Mouse (Mus musculus): ENCODE results near the gene Prr14.
A peak's percentile ranks its signal among the peaks of the same experiment; 100 is the strongest.
"Not testable (repeated sequence)": the region's sequence is repeated elsewhere in the genome, so short reads cannot be mapped to it uniquely, and the experiment has no call there.

The Prr14 gene

GRCm38 (mm10) chr7:127459311-127459710 lies at the start of gene Prr14:
TSS of gene Prr14 (plus strand) at chr7:127459611.
- not testable (repeated sequence) for DNase-seq

DNA sequence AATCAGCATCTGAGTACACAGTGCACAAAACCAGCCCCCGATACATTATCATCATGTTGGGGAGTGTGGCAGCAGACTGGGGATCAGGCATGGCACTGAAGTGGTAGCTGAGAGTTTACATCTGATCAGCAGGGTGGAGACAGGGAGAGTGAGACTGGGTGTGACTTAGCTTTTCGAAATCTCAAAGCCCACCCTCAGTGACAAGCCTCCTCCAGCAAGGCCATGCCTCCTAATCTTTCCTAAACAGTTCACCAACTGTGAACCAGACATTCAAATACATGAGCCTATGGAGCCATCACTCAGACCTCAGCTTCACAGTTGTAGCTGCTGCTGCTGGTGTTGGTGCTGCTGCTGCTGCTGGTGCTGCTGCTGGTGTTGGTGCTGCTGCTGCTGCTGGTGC lies 48.0 kb upstream of the Prr14 start:
- DNase-seq = no peak

- DNase-seq = peak; percentile 90 to 93
Observed at GRCm38 (mm10) chr7:127421388-127422191, 37.8 kb upstream of the Prr14 start, which contains the start of gene Zfp688. TSS of gene Zfp688 (minus strand) at chr7:127422068.

GRCm38 (mm10) chr7:127422247-127422646 lies 37.2 kb upstream of the Prr14 start:
- DNase-seq = no peak

DNA sequence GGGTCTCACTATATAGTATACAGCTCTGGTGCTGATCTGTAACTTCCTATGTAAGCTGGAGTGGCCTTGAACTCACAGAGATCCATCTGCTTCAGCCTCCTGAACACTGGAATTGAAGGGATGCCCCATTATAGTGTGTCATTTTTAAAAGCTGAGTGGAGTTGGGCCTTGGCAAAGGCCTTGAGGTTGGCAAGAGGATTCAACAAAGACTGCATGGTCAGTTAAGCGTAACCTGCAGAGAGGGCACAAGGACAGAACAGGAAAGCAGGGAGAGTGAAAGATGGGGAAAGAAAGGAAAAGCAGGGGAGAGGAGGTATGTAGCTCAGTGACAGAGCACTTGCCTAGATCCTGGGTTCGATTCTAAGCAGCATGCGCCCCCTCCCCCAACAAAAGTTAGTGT lies 34.1 kb upstream of the Prr14 start:
- no peak for DNase-seq

GRCm38 (mm10) chr7:127425911-127426310 lies 33.5 kb upstream of the Prr14 start:
- no peak for DNase-seq

DNA sequence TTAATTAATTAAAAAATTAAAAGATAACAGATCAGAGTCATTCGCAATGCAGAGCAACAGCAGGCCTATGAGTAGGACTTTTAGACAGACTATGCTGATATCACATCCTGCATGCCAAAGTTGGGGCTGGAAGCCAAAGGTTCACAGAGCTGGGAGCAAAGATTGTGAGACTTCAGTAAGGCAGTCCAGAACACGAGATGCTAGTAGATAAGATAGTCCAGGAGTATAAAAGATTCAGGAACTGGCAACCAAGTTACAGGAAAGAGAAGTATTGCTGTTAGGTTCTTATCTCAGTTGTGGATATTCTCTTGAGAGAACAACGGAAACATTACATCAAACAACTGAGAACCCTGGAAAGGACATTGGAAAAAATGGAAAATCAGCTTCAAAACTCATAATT lies 33.1 kb upstream of the Prr14 start:
- no peak for DNase-seq

GRCm38 (mm10) chr7:127435206-127435605 lies 24.2 kb upstream of the Prr14 start:
- no peak for DNase-seq

- DNase-seq = no peak
Observed at GRCm38 (mm10) chr7:127437724-127438123, 21.7 kb upstream of the Prr14 start.

- no peak for DNase-seq
Observed at GRCm38 (mm10) chr7:127443976-127444375, 15.4 kb upstream of the Prr14 start.

GRCm38 (mm10) chr7:127448521-127449300 lies 10.7 kb upstream of the Prr14 start, which contains the start of gene Zfp689:
TSS of gene Zfp689 (minus strand) at chr7:127449158.
- peak; percentile 78 to 93 for DNase-seq

DNA sequence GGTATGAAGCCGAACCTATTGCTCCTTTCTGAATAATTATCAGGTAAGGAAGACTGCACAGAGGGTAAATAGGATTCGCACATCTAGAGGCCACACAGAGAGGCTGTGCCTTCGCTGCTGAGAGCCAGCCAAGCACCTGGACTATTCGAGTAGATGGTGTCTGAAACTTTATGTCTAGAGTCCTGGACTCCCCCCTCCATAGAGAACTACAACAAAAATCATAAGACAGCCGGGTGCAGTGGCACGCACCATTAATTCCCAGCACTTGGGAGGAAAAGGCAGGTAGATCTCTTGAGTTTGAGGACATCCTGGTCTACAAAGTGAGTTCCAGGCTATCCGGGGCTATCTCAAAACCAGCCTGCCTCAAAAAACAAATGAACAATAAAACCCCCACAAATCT lies 9.4 kb upstream of the Prr14 start:
- DNase-seq = no peak

- no peak for DNase-seq
Observed at GRCm38 (mm10) chr7:127453056-127453455, 6.4 kb upstream of the Prr14 start.

GRCm38 (mm10) chr7:127454905-127455304 lies 4.5 kb upstream of the Prr14 start:
- no peak for DNase-seq

- not testable (repeated sequence) for DNase-seq
Observed at GRCm38 (mm10) chr7:127458371-127459122, 864 bp upstream of the Prr14 start.

DNA sequence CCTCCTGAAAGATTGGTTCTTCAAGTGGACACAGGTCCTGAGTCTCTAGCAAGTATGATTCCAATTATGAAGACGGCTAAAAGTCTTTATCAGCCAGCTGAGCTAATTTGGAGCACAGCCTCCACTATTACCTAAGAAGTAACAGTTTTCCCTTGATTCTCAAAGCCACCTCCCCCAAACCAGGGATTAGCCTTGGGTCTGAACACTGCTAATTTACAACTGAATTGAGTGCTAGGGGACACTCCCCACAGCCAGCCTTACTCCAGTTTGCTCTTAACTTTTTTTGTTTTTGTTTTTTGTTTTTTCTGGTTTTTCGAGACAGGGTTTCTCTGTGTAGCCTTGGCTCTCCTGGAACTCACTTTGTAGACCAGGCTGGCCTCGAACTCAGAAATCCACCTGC lies 5.8 kb downstream of the Prr14 start:
- DNase-seq = no peak

- DNase-seq = not testable (repeated sequence)
Observed at GRCm38 (mm10) chr7:127465670-127466069, 6.3 kb downstream of the Prr14 start.

DNA sequence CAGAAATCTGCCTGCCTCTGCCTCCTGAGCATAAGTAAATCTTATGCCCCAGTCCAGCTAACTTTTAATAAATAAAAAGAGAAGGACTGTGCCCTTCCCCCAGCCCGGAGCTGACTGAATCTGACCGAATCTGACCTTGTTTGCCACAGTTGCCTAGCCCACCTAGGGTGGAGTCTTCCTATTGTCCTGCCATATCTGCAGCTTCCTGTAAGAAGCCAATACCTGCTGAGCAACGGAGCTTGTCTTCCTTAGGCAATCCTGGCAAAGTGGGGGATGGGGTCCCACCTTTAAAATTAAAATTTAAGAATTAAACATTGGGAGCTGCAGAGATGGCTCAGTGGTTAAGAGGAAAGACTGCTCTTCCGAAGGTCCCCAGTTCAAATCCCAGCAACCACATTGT lies 7.2 kb downstream of the Prr14 start:
- no peak for DNase-seq

DNA sequence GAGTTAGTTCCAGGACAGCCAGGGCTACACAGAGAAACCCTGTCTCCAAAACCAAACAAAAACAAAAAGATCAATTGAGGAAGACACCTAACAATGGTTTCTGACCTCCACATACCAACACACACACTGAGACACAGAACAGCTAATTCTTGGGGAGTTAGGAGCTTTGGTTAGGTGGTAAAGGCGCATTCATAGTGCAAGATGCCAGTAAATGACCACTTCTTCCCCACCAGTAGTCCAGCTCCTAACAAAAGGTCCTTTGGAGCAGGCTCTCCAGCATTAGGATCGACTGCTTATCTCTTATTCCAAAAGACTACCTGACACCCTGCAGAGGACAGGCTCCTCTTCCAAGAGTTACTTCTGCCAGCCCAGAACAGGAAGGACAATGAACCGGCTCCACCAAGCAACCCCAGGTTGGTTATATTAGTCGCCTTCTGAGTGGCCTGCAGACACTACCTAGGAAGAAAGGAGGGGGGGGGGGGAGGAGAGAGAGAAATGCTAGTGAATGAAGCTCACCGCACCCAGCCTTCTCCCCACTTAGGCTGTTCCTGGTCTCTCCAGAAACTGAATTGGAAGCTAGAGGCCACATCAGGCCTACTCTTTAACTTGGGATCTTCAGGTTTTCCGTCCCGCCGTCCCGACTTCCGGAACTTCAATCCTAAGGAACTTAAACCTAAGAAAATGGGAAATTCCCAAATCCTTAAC lies 10.8 kb downstream of the Prr14 start:
- DNase-seq = no peak

DNA sequence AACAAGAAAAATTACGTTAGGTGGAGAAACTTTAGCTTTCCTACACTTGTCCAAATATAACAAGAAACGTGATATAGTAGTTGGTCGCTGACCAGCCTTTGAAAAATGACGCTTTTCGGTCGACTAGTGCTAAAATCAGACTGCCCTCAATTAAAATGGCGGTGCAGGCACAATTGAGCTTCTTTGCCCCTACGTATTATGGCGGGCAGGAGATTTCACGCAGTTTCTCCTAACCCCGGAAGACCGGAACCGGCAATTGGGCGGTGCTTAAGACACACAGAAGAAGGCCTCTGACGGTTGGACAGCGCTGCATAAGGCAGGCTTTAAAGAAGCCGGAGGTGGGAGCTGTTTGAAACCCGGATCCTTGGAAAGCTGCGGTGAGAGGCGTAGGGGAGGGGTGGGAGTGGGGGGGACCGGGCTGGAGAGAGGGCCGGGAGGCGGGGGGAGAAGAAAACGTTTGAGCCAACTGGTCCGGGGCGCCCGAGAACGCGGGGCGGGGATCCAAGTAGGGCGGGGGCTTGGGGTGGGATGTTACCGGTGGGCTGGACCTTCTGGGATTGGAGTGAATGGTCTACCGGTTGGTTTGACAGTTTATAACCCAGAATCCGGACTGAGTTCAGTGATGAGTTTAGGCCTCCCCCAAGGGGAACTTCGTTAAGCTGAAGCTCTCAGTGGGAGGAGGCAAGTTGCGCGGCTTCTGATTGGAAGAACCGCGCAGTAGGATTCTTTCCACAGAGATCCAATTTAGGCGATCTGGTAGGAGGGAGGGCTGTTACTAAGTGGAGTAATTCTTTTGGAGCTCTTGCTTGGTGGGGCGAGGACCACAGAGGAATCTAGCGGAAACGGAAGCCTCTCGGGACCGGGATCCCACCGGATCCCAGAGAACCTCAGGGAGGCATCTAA lies 11.6 kb downstream of the Prr14 start:
- DNase-seq = peak; percentile 87 to 92

GRCm38 (mm10) chr7:127471646-127472010 lies 12.2 kb downstream of the Prr14 start:
- DNase-seq = peak; percentile 48 to 56
